Mouse (Mus musculus): ENCODE data around the gene Pde8a. TPM values are rescaled to one million over a fixed set of nuclear protein-coding genes. Genes with fewer than 3 reads are reported as not detected.

The Pde8a gene
- polyA plus RNA-seq (2015; fragmentation: Nextera tagmentation; extraction: Ambion mirVana) = 6.4 and 7.3 TPM in 2 replicates

DNA sequence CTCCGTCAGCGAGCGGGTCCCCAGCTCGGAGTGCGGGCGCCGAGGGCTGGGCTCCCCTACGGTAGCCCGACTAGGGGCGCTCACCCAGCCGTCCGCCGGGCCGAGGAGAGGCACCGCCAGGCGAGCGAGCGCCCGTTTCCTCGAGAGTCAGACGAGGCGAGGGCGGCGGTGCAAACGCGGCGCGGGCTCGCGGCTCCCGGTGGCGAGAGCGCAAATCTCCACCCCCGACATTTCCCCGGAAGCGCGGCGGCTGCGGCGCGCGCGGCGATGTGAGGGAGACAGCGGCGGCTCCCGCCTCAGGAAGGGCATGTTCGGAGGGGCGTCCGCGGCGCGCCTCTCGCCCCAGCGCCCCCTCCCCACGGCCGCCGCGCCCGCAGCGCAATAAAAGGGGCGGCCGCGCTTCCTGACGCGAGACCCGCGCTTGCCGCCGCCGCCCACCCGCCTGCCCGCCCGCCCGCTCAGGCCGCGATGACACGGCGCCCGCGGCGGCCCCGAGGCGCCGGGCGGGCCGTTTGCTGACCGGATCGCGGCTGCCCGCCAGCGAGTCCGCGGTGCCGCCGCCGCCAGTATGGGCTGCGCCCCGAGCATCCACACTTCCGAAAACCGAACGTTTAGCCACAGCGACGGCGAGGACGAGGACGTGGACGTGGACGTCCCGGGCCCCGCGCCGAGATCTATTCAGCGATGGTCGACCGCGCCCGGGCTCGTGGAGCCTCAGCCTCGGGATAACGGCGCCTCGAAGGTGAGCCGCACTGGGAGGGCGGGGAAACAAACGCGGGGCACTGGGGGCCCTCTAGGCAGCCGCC is at the start of gene Pde8a:
TSS of gene Pde8a (plus strand) at position 250 of the 806 bp plus-strand sequence.
- H3K36me3 ChIP-seq = no peaks in the 10 kb centered on the region
- H3K27ac ChIP-seq (replicated peaks) = peak within 1 kb of the TSS; percentile 66
- peaks cover 59% of the 10 kb centered on the region for H3K27me3 ChIP-seq
- peaks cover 30% of the 10 kb centered on the region for H3K4me1 ChIP-seq
- peak within 1 kb of the TSS; percentile 59 for H3K4me2 ChIP-seq (replicated peaks)
- whole genome bisulfite sequencing = 1% methylated on average over 107 of the region's 128 CpGs
- H3K9me3 ChIP-seq (replicated peaks) = no peaks in the 10 kb centered on the region
- H3K4me3 ChIP-seq (replicated peaks) = peak within 1 kb of the TSS; percentile 52
- peak; percentile 3; the same call in 1 of the 2 replicates for ATAC-seq (ENCODE audit: insufficient number of reproducible peaks, low FRiP score, low TSS enrichment, low read depth)
- H3K9ac ChIP-seq = peak within 1 kb of the TSS; percentile 28

DNA sequence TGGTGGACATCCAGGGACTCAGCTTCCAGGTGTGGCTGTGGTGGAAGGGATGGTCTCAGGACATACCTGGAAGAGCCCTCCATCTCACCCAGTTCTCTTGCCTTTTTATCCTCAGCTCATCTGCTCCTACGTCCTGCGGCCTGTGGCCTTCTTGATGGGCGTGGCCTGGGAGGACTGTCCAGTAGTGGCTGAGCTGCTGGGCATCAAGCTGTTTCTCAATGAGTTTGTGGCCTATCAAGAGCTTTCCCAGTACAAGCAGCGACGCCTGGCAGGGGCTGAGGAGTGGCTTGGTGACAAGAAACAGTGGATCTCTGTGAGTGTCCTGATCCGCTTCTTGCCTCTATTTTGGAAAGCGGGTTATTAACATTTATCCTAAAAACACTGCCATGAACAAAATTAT is 49.0 kb upstream of the Pde8a start:
- H3K36me3 ChIP-seq = no peaks in the 10 kb centered on the region
- H3K4me1 ChIP-seq = no peaks in the 10 kb centered on the region
- H3K9me3 ChIP-seq (replicated peaks) = no peaks in the 10 kb centered on the region
- H3K4me2 ChIP-seq (replicated peaks) = no peak overlapping the region
- ATAC-seq (ENCODE audit: insufficient number of reproducible peaks, low FRiP score, low TSS enrichment, low read depth) = no peak
- H3K27me3 ChIP-seq = no peaks in the 10 kb centered on the region
- no peak overlapping the region for H3K27ac ChIP-seq (replicated peaks)
- H3K9ac ChIP-seq = no peak overlapping the region
- no peak overlapping the region for H3K4me3 ChIP-seq (replicated peaks)
- WGBS = 71% methylated on average over 7 of the region's 7 CpGs

DNA sequence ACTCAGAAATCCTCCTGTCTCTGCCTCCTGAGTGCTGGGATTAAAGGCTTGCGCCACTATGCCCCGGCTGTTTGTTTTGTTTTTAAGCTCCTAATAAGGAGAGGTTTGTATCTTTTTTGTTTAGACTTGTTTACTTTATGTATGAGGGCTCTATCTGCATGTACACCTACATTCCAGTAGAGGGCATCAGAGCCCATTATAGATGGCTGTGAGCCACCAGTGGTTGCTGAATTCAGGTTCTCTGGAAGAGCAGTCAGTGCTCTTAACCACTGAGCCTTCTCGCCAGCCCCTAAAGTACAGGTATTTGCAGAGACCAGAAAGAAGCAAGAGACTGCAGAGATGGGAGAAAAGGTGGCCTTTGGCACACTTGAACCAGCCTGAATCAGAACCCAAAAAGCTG is 46.3 kb upstream of the Pde8a start:
- Histone ChIP-seq H3K27ac (replicated peaks) (no peak overlapping the region), H3K9me3 (replicated peaks) (no peaks in the 10 kb centered on the region), H3K4me3 (replicated peaks) (no peak overlapping the region), H3K4me2 (replicated peaks) (no peak overlapping the region), H3K4me1 (no peaks in the 10 kb centered on the region), H3K27me3 (no peaks in the 10 kb centered on the region), H3K9ac (no peak overlapping the region), H3K36me3 (no peaks in the 10 kb centered on the region)
- 31% methylated on average over 3 of the region's 3 CpGs for WGBS
- peak; percentile 57; the same call in 1 of the 2 replicates for ATAC-seq (ENCODE audit: insufficient number of reproducible peaks, low FRiP score, low TSS enrichment, low read depth)

DNA sequence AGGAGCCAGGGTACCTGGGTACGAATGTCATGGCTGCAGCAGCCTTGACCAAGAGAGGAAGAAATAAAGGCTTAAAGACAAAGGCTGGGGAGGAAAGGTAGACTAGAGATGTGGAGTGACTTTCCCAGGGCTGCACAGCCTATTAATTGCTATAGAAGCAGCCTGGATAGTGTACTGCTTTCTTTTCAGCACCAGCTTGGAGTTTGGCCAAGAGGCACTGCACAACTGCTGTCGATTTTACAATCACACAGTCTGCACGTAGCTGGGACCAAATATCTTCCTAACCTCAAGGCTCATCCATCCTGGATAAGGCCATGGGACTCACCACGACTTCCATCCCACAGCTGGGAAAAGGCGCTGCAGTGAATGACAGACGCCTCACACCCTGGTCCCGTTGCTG is 44.0 kb upstream of the Pde8a start:
- Histone ChIP-seq H3K27ac (replicated peaks) (no peak overlapping the region), H3K4me2 (replicated peaks) (no peak overlapping the region), H3K4me1 (no peaks in the 10 kb centered on the region), H3K9me3 (replicated peaks) (no peaks in the 10 kb centered on the region), H3K27me3 (no peaks in the 10 kb centered on the region), H3K4me3 (replicated peaks) (no peak overlapping the region), H3K9ac (no peak overlapping the region), H3K36me3 (no peaks in the 10 kb centered on the region)
- WGBS = 66% methylated on average over 7 of the region's 7 CpGs
- ATAC-seq (ENCODE audit: insufficient number of reproducible peaks, low FRiP score, low TSS enrichment, low read depth) = no peak

DNA sequence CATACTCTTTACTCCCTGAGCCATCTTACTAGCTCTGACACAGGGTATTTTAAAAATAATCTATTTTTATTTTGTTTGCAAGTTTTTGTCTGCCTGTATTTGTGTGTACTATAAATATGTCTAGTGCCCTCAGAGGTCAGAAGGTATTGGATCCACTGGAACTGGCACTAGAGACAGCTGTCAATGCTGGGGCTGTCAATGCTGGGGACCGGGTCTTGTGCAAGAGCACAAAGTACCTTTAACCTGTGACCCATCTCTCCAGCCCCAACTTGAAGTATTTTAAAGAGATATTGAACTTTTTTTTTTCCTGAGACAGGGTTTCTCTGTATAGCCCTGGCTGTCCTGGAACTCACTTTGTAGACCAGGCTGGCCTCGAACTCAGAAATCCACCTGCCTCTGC is 39.5 kb upstream of the Pde8a start:
- Histone ChIP-seq H3K9ac (no peak overlapping the region), H3K9me3 (replicated peaks) (no peaks in the 10 kb centered on the region), H3K4me1 (no peaks in the 10 kb centered on the region), H3K27me3 (no peaks in the 10 kb centered on the region), H3K27ac (replicated peaks) (no peak overlapping the region), H3K36me3 (no peaks in the 10 kb centered on the region), H3K4me3 (replicated peaks) (no peak overlapping the region), H3K4me2 (replicated peaks) (no peak overlapping the region)
- 96% methylated on average over 2 of the region's 2 CpGs for WGBS
- ATAC-seq (ENCODE audit: insufficient number of reproducible peaks, low FRiP score, low TSS enrichment, low read depth) = no peak

DNA sequence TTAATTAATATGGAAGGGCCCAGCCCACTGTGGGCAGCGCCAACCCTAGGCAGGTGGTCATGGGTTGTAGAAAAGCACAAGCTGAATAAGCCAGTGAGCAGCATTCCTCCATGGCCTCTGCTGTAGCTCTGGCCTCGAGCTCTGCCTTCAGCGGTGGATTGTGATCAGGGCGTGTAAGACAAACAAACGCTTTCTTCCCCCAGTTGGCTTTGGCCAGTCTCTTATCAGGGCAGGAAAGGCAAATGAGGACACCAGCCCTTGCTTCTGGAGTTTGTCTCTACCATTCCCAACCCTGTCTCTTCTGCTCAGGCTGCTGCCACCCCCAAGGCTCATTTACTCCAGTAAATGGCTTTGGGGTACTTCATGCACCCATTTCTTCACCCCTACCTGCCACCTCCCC is 38.7 kb upstream of the Pde8a start:
- no peaks in the 10 kb centered on the region for H3K4me1 ChIP-seq
- H3K4me2 ChIP-seq (replicated peaks) = no peak overlapping the region
- no peaks in the 10 kb centered on the region for H3K36me3 ChIP-seq
- no peak overlapping the region for H3K4me3 ChIP-seq (replicated peaks)
- WGBS = 85% methylated on average over 5 of the region's 5 CpGs
- H3K27ac ChIP-seq (replicated peaks) = no peak overlapping the region
- no peaks in the 10 kb centered on the region for H3K9me3 ChIP-seq (replicated peaks)
- no peak for ATAC-seq (ENCODE audit: insufficient number of reproducible peaks, low FRiP score, low TSS enrichment, low read depth)
- H3K9ac ChIP-seq = no peak overlapping the region
- H3K27me3 ChIP-seq = no peaks in the 10 kb centered on the region

DNA sequence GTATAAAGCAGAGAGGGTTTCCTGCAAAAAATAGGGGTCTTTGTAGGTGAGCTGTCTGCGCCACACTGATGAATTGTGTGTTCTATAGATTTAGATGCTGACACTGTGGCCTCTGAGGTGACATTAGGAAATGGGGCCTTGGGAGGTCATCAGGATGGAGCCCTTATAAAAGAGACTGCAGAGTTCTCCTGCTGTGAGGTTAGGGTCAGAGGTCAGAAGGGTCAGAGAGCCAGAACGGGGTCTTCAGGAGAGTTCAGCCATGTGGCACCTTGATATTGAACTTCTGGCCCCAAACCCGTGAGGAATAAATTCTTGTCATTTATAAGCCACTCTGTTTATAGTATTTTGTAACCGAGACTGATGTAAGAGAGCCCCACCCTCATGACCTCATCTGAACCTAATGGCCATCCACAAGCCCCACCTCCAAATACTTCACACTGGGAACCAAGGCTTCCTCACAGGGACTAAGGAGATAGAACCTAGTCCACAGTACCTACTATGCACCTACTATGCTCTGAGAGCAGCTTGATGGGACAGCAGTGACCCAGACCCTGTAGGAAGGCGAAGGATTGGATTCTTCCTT is 37.1 kb upstream of the Pde8a start:
- Histone ChIP-seq H3K9me3 (replicated peaks) (no peaks in the 10 kb centered on the region), H3K4me2 (replicated peaks) (no peak overlapping the region), H3K4me1 (no peaks in the 10 kb centered on the region), H3K27ac (replicated peaks) (no peak overlapping the region), H3K9ac (no peak overlapping the region), H3K36me3 (no peaks in the 10 kb centered on the region), H3K27me3 (no peaks in the 10 kb centered on the region), H3K4me3 (replicated peaks) (no peak overlapping the region)
- no peak for ATAC-seq (ENCODE audit: insufficient number of reproducible peaks, low FRiP score, low TSS enrichment, low read depth)
- WGBS = 43% methylated on average over 5 of the region's 5 CpGs

DNA sequence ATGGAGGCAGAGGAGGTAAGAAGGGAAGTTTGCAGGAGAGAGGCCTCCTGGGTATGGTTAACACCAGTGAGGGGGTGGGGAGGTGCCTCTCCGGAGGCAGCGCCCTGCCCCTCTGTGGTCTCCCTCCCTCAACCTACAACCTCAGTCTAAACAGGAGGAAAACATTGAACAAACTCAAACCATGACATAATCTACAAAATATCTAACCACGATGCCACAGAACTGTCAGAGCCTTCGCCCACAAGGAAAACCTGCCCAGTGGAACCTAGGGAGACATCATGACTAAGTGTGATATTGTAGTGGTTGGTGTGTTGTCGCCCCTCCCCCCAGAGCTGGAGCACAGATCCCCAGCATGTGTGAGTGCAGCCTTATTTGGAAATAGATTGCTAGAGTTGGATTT is 33.9 kb upstream of the Pde8a start:
- no peak overlapping the region for H3K4me2 ChIP-seq (replicated peaks)
- no peaks in the 10 kb centered on the region for H3K4me1 ChIP-seq
- H3K27me3 ChIP-seq = no peaks in the 10 kb centered on the region
- no peak for ATAC-seq (ENCODE audit: insufficient number of reproducible peaks, low FRiP score, low TSS enrichment, low read depth)
- H3K9me3 ChIP-seq (replicated peaks) = no peaks in the 10 kb centered on the region
- 54% methylated on average over 5 of the region's 5 CpGs for WGBS
- H3K36me3 ChIP-seq = no peaks in the 10 kb centered on the region
- H3K27ac ChIP-seq (replicated peaks) = no peak overlapping the region
- H3K9ac ChIP-seq = no peak overlapping the region
- H3K4me3 ChIP-seq (replicated peaks) = no peak overlapping the region

DNA sequence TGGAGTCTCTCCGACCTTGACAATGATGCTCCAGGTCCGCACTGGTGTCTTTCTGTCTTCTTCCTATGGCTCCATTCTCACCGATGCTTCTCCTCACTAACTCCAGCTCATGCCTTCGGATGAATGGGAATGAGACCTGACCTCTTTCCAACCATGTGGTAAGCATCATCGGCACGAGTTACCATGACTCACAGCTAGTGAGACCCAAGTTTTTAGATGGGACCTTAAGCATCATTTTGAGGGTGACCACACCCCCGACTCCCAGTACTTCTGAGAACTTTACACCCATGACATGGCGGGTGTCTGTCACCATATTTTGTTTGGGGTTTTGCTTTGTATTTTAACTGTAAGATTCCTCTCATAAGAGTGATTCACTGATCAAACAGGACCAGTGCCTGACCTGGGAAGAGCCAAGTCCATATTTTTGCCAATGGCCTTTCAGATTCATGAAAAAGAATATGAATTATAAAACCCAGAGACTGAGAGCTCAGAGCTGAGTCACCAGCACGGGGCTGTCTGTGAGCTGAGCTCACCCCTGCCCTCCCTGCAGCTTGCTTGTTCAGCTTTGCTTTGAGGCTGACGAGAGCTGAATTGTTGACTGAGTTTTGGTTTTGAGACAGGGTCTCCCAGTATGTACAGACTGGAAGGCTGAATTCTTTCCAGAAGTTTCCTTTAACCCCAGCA is 30.8 kb upstream of the Pde8a start:
- ATAC-seq (ENCODE audit: insufficient number of reproducible peaks, low FRiP score, low TSS enrichment, low read depth) = no peak
- H3K4me3 ChIP-seq (replicated peaks) = no peak overlapping the region
- H3K27me3 ChIP-seq = no peaks in the 10 kb centered on the region
- no peak overlapping the region for H3K4me2 ChIP-seq (replicated peaks)
- no peaks in the 10 kb centered on the region for H3K9me3 ChIP-seq (replicated peaks)
- H3K27ac ChIP-seq (replicated peaks) = no peak overlapping the region
- H3K4me1 ChIP-seq = no peaks in the 10 kb centered on the region
- no peak overlapping the region for H3K9ac ChIP-seq
- no peaks in the 10 kb centered on the region for H3K36me3 ChIP-seq
- WGBS = 76% methylated on average over 10 of the region's 10 CpGs

DNA sequence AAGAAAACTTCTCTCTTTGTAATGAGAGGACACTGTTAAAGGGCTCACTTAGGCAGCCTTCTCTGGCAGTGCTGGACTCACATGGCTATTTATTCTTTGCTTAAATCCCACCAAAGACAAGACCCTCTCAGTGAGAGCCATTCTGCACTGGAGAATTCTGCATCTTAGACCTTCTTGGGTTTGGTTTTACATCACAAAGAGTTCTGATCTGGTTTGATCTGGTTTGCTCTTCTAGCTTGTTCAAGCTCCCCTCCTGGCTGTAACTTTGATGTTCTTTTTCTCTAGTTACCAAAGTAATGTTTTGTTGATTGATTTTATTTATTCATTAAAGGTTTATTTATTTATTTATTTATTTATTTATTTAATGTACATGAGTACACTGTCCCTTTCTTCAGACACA is 30.2 kb upstream of the Pde8a start:
- Histone ChIP-seq H3K4me3 (replicated peaks) (no peak overlapping the region), H3K36me3 (no peaks in the 10 kb centered on the region), H3K27ac (replicated peaks) (no peak overlapping the region), H3K9ac (no peak overlapping the region), H3K4me2 (replicated peaks) (no peak overlapping the region), H3K9me3 (replicated peaks) (no peaks in the 10 kb centered on the region), H3K4me1 (no peaks in the 10 kb centered on the region), H3K27me3 (no peaks in the 10 kb centered on the region)
- ATAC-seq (ENCODE audit: insufficient number of reproducible peaks, low FRiP score, low TSS enrichment, low read depth) = no peak

DNA sequence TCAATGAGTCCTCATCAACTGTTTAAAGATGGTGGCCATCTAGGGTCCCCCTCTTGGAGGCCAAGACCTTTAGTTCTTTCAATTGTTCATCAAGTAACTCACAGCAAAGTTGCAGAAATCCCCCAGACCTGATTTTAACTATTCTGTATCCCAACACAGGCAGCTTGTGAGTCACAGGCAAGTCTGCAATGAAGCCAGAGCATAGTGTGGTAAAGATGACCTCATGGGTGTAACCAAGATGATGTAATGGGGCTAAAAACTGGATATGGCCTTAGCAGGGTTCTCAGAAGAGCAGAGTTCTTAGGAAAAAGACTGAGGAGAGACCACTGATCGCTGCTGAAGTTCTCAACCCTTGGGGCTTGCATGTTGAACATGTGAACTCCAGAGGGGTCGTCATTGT is 29.3 kb upstream of the Pde8a start:
- Histone ChIP-seq H3K27ac (replicated peaks) (no peak overlapping the region), H3K4me2 (replicated peaks) (no peak overlapping the region), H3K9me3 (replicated peaks) (no peaks in the 10 kb centered on the region), H3K4me3 (replicated peaks) (no peak overlapping the region), H3K9ac (no peak overlapping the region), H3K27me3 (no peaks in the 10 kb centered on the region), H3K4me1 (no peaks in the 10 kb centered on the region), H3K36me3 (no peaks in the 10 kb centered on the region)
- ATAC-seq (ENCODE audit: insufficient number of reproducible peaks, low FRiP score, low TSS enrichment, low read depth) = no peak
- 83% methylated on average over 2 of the region's 2 CpGs for WGBS

Measured in embryonic facial prominence, embryonic 15.5 days (tissue).